Mouse (Mus musculus) layer of hippocampus, adult 2 months (tissue): ENCODE data around the gene Olfr298. TPM values are rescaled to one million over a fixed set of nuclear protein-coding genes. Genes with fewer than 3 reads are reported as not detected.

Experiments
- DNase-seq, 2 experiments: peaks; one replicate each; pipeline ENCODE4 v3.0.0; 2022; ENCODE audit warnings: low spot score in 2 of 2
- H3K27ac ChIP-seq: fragments of 200-600 bp; 2 replicates; pipeline ENCODE4 v1.8.1; 2022
- H3K4me3 ChIP-seq: fragments of 200-600 bp; 2 replicates; pipeline ENCODE4 v1.8.1; 2022; ENCODE audit warnings: mild to moderate bottlenecking
- CTCF ChIP-seq: fragments of 200-600 bp; conservative IDR thresholded peaks from 2 replicates; pipeline ENCODE4 v1.8.1; 2022; ENCODE audit warnings: antibody characterized with exemption, mild to moderate bottlenecking, moderate library complexity
- long read RNA-seq, 2 experiments: library from polyadenylated mRNA; stranded (forward); transcript quantifications; one replicate each; pipeline ENCODE4 v2.0.0; 2021; ENCODE audit warnings: borderline mapping rate in 2 of 2
- total RNA-seq, 2 experiments: library from RNA; stranded (reverse); gene quantifications; 2 replicates each; pipeline ENCODE4 v1.2.3; 2021

The Olfr298 gene
- not detected for total RNA-seq
- long read RNA-seq, experiment 1: 0 reads
- long read RNA-seq, experiment 2: 0 reads

- H3K4me3 ChIP-seq: no peak within 1 kb of the TSS
- TF ChIP-seq CTCF: no peak
- no peak for DNase-seq
- H3K27ac ChIP-seq: no peak within 1 kb of the TSS
Measured at GRCm38 (mm10) chr7:86492384-86492783, at the start of gene Olfr298. Olfr298 (minus strand) TSS chr7:86492484.

- Histone ChIP-seq H3K27ac (no peak within 1 kb of the TSS), H3K4me3 (no peak within 1 kb of the TSS)
- no peak for TF ChIP-seq CTCF
- no peak for DNase-seq
Measured at GRCm38 (mm10) chr7:86519668-86520067, 27.4 kb upstream of the Olfr298 start, which contains the start of gene Olfr297. Olfr297 (plus strand) TSS chr7:86519968.

- Histone ChIP-seq H3K27ac (no peak within 1 kb of the TSS), H3K4me3 (no peak within 1 kb of the TSS)
- no peak for TF ChIP-seq CTCF
- DNase-seq: no peak
Measured at GRCm38 (mm10) chr7:86459621-86460020, 32.7 kb downstream of the Olfr298 start, which contains the start of gene Olfr299. Olfr299 (plus strand) TSS chr7:86459921.

Other genes starting within 250 kb of the Olfr298 start
- gene Vmn2r76, start 246.2 kb downstream of the Olfr298 start, total RNA-seq: not detected
- gene Olfr310, start 215.3 kb downstream of the Olfr298 start, total RNA-seq: not detected
- gene Olfr309, start 178.8 kb downstream of the Olfr298 start, total RNA-seq: not detected
- not detected for gene Olfr308, start 166.9 kb downstream of the Olfr298 start, total RNA-seq
- not detected for gene Olfr307, start 154.9 kb downstream of the Olfr298 start, total RNA-seq
- gene Olfr305, start 125.6 kb downstream of the Olfr298 start, total RNA-seq: not detected
- not detected for gene Olfr304, start 105.8 kb downstream of the Olfr298 start, total RNA-seq
- not detected for gene Olfr303, start 94.7 kb downstream of the Olfr298 start, total RNA-seq
- not detected for gene Olfr301, start 88.6 kb downstream of the Olfr298 start, total RNA-seq
- gene Olfr299, start 32.6 kb downstream of the Olfr298 start, total RNA-seq: not detected
- gene Olfr297, start 27.5 kb upstream of the Olfr298 start, total RNA-seq: not detected
- not detected for gene Olfr295, start 91.4 kb upstream of the Olfr298 start, total RNA-seq
- gene Olfr294, start 124.2 kb upstream of the Olfr298 start, total RNA-seq: not detected
- not detected for gene Olfr293, start 156.6 kb upstream of the Olfr298 start, total RNA-seq
- gene Olfr292, start 195.8 kb upstream of the Olfr298 start, total RNA-seq: not detected